Mouse (Mus musculus) liver, adult 2 months (tissue): ENCODE results near the gene Tff3. TPM values are rescaled to one million over a fixed set of nuclear protein-coding genes. Genes with fewer than 3 reads are reported as not detected.

Experiments
- DNase-seq: peaks from one replicate; pipeline ENCODE4 v3.0.0-alpha.2; 2011; ENCODE audit warnings: low read depth, low spot score; ENCODE audit errors: extremely low read depth
- H3K27ac ChIP-seq: fragments of 200-500 bp; replicated peaks from 2 replicates; pipeline ENCODE4 v1.5.1; 2012; ENCODE audit warnings: low read depth, mild to moderate bottlenecking, control low read depth, inconsistent platforms, low read length; ENCODE audit not compliant: insufficient read depth
- H3K27me3 ChIP-seq: fragments of 200-500 bp; 2 replicates; pipeline ENCODE4 v1.6.1; 2012; ENCODE audit warnings: mild to moderate bottlenecking, moderate library complexity, low read length, inconsistent platforms; ENCODE audit not compliant: control insufficient read depth, insufficient read depth
- H3K36me3 ChIP-seq: fragments of 200-500 bp; 2 replicates; pipeline ENCODE4 v1.6.1; 2012; ENCODE audit warnings: low read length, inconsistent platforms; ENCODE audit not compliant: control insufficient read depth, insufficient read depth
- H3K4me1 ChIP-seq: fragments of 200-500 bp; 2 replicates; pipeline ENCODE4 v1.6.1; 2011; ENCODE audit warnings: low read length; ENCODE audit not compliant: control insufficient read depth, insufficient read depth
- H3K4me3 ChIP-seq: fragments of 200-500 bp; 2 replicates; pipeline ENCODE4 v1.5.1; 2011; ENCODE audit warnings: low read depth, mild to moderate bottlenecking, control low read depth, low read length, moderate library complexity; ENCODE audit not compliant: insufficient read depth
- H3K79me2 ChIP-seq: fragments of 200-500 bp; 2 replicates; pipeline ENCODE4 v1.6.1; 2012; ENCODE audit warnings: inconsistent platforms, mild to moderate bottlenecking, low read length, moderate library complexity; ENCODE audit not compliant: control insufficient read depth, insufficient read depth
- H3K9ac ChIP-seq: fragments of 200-500 bp; 2 replicates; pipeline ENCODE4 v1.6.1; 2012; ENCODE audit warnings: low read depth, mild to moderate bottlenecking, control low read depth, inconsistent platforms, low read length
- CTCF ChIP-seq: fragments of 200-500 bp; IDR thresholded peaks from 2 replicates; pipeline ENCODE4 v1.5.1; 2011; ENCODE audit warnings: low read depth, low read length, control low read depth
- POLR2A ChIP-seq: fragments of 200-500 bp; IDR thresholded peaks from 2 replicates; pipeline ENCODE4 v1.6.1; 2011; ENCODE audit warnings: low read length, control low read depth; ENCODE audit not compliant: insufficient read depth; ENCODE audit errors: extremely low read depth
- WGBS: fragments of 180-500 bp; shearing (Covaris S2); methylation state at CpG from one replicate; pipeline ENCODE4 v1.1.7; 2018; 5-methylcytosine and 5-hydroxymethylcytosine counted together
- polyA plus RNA-seq: library from polyadenylated mRNA; depleted of rRNA; stranded (reverse); fragments of >200 nt; gene quantifications from 2 replicates; pipeline ENCODE4 v1.2.3, GENCODE M21; 2012
- total RNA-seq: library from RNA; depleted of rRNA; stranded (reverse); fragments of >200 nt; gene quantifications from 2 replicates; pipeline ENCODE4 v1.2.3, GENCODE M21; 2014

Gene Tff3
- total and polyA plus RNA-seq, 2 experiments: 0.37 to 2.9 TPM

GRCm38 (mm10) chr17:31160291-31160690, 30.8 kb upstream of the Tff3 start:
- Histone ChIP-seq H3K9ac (no peak overlapping the region), H3K27me3 (no peaks in the 10 kb centered on the region), H3K79me2 (no peaks in the 10 kb centered on the region), H3K36me3 (peaks cover 2% of the 10 kb centered on the region; the same call in 1 of the 2 replicates), H3K4me3 (no peak overlapping the region), H3K4me1 (no peaks in the 10 kb centered on the region), H3K27ac (no peak overlapping the region)
- DNase-seq: no peak
- WGBS: 94% methylated on average over 4 of the region's 4 CpGs
- TF ChIP-seq POLR2A (no peak), CTCF (no peak)

GRCm38 (mm10) chr17:31157921-31158320, 28.5 kb upstream of the Tff3 start:
- no peaks in the 10 kb centered on the region for H3K79me2 ChIP-seq
- no peak overlapping the region for H3K27ac ChIP-seq
- WGBS: 90% methylated on average over 6 of the region's 6 CpGs
- no peak overlapping the region for H3K9ac ChIP-seq
- no peak for DNase-seq
- H3K36me3 ChIP-seq: peaks cover 2% of the 10 kb centered on the region; the same call in 1 of the 2 replicates
- no peaks in the 10 kb centered on the region for H3K27me3 ChIP-seq
- H3K4me3 ChIP-seq: no peak overlapping the region
- peaks cover 5% of the 10 kb centered on the region for H3K4me1 ChIP-seq
- TF ChIP-seq POLR2A (no peak), CTCF (no peak)

- Histone ChIP-seq H3K36me3 (0 out of 2 replicates have a peak, but pooled peaks cover 2% of the 10 kb centered on the region), H3K4me1 (peaks cover 6% of the 10 kb centered on the region), H3K4me3 (no peak overlapping the region), H3K9ac (no peak overlapping the region), H3K79me2 (no peaks in the 10 kb centered on the region), H3K27me3 (no peaks in the 10 kb centered on the region), H3K27ac (no peak overlapping the region)
- DNase-seq: no peak
- TF ChIP-seq CTCF (no peak), POLR2A (no peak)
- whole genome bisulfite sequencing: 71% methylated on average over 8 of the region's 8 CpGs
These were observed 24.3 kb upstream of the Tff3 start for GRCm38 (mm10) chr17:31153785-31154184.

DNA sequence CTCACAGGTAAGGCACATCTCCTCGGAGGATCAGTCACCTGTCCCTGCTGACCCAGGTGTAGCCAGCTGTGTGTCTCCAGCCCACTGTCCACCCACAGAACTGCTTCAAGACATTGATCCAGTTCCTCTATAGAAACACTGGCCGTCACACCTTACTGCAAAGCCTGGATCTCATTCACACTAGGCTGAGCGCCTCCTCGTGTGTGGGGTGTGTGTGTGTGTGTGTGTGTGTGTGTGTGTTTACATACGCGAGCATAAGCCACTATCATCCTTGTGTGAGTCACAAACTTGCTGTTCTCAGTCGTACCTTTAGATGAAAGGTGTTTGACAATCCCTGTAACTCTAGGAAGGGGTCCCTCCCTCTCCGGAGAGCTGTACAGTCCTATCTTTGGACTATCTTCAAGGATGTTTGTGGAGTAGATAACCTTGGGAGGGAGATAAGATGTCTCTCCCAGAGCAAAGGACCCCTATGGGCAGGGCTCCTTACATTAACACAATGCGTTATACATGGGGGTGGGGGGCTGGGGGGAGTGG, 23.6 kb upstream of the Tff3 start:
- Histone ChIP-seq H3K27ac (peak overlapping the region; percentile 92), H3K36me3 (0 out of 2 replicates have a peak, but pooled peaks cover 2% of the 10 kb centered on the region), H3K27me3 (no peaks in the 10 kb centered on the region), H3K9ac (peak overlapping the region; percentile 73), H3K79me2 (no peaks in the 10 kb centered on the region), H3K4me3 (peak overlapping the region; percentile 51), H3K4me1 (peaks cover 6% of the 10 kb centered on the region)
- TF ChIP-seq POLR2A: no peak
- no peak for TF ChIP-seq CTCF
- 31% methylated on average over 9 of the region's 9 CpGs for WGBS
- DNase-seq: peak; percentile 66

GRCm38 (mm10) chr17:31152512-31152911, 23.1 kb upstream of the Tff3 start:
- Histone ChIP-seq H3K79me2 (no peaks in the 10 kb centered on the region), H3K27ac (peak overlapping the region; percentile 92), H3K27me3 (no peaks in the 10 kb centered on the region), H3K4me3 (peak overlapping the region; percentile 51), H3K9ac (peak overlapping the region; percentile 73), H3K36me3 (0 out of 2 replicates have a peak, but pooled peaks cover 2% of the 10 kb centered on the region), H3K4me1 (peaks cover 6% of the 10 kb centered on the region)
- DNase-seq: peak; percentile 98
- TF ChIP-seq POLR2A: no peak
- no peak for TF ChIP-seq CTCF
- 23% methylated on average over 5 of the region's 5 CpGs for WGBS

- H3K27ac ChIP-seq: no peak overlapping the region
- no peaks in the 10 kb centered on the region for H3K36me3 ChIP-seq
- no peaks in the 10 kb centered on the region for H3K27me3 ChIP-seq
- H3K4me3 ChIP-seq: no peak overlapping the region
- no peak overlapping the region for H3K9ac ChIP-seq
- WGBS: 59% methylated on average over 9 of the region's 9 CpGs
- peak; percentile 29 for DNase-seq
- H3K79me2 ChIP-seq: no peaks in the 10 kb centered on the region
- no peaks in the 10 kb centered on the region for H3K4me1 ChIP-seq
- TF ChIP-seq POLR2A: no peak
- TF ChIP-seq CTCF: no peak
These were observed 16.6 kb upstream of the Tff3 start for GRCm38 (mm10) chr17:31145998-31146397.
